Mouse (Mus musculus) testis, adult 2 months (tissue): Measurements from ENCODE around the gene Mllt11.

ENCODE experiments used
- CTCF ChIP-seq: fragments of 200-500 bp; IDR thresholded peaks from 2 replicates; pipeline ENCODE4 v1.5.1; 2012; ENCODE audit warnings: low read depth, mild to moderate bottlenecking, inconsistent platforms, low read length, moderate library complexity; ENCODE audit not compliant: control insufficient read depth, insufficient read depth, insufficient replicate concordance
- POLR2A ChIP-seq: fragments of 200-500 bp; IDR thresholded peaks from 2 replicates; pipeline ENCODE4 v1.6.1; 2012; ENCODE audit warnings: low read depth, mild to moderate bottlenecking, inconsistent platforms, low read length, moderate library complexity; ENCODE audit not compliant: control insufficient read depth

GRCm38 (mm10) chr3:95210585-95210984 lies 21.4 kb downstream of the Mllt11 start:
- no peak for TF ChIP-seq CTCF
- no peak for TF ChIP-seq POLR2A
